Mouse (Mus musculus) bone marrow macrophage, adult 2 months (primary cell): ENCODE results near the gene Slu7.

Source experiments
- CTCF ChIP-seq: IDR thresholded peaks from 2 replicates; pipeline ENCODE4 v1.5.1; 2012; ENCODE audit warnings: low read depth, mild to moderate bottlenecking, low read length, moderate library complexity
- POLR2A ChIP-seq: IDR thresholded peaks from 2 replicates; pipeline ENCODE4 v1.6.1; 2012; ENCODE audit warnings: mild to moderate bottlenecking, low read depth, low read length, borderline replicate concordance

DNA sequence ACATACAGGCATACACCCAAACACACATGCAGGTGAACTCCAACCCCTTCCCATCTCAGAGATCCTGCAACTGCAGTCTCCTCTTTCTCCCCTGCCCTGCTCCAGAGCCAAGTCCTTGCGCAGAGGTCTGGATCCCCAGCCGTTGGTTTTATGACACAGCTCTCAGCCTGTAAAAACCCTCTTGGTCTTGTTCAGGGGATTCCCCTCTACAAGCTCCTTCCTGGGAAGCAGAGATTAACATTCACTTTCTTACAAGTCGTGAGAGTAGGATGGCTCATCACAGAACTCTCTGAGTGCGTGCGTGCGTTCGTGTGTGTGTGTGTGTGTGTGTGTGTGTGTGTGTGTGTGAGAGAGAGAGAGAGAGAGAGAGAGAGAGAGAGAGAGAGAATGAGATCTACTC is 23.3 kb upstream of the Slu7 start:
- TF ChIP-seq CTCF (no peak), POLR2A (no peak)
